Mouse (Mus musculus) liver, embryonic 14.5 days (tissue): Measurements from ENCODE around the gene Hspb9. TPM values are rescaled to one million over a fixed set of nuclear protein-coding genes. Genes with fewer than 3 reads are reported as not detected.

Source experiments
- ATAC-seq: fragments of 200-750 bp; cut with Nextera tagmentation; 2 replicates; pipeline ENCODE4 v1.8.0; 2017; ENCODE audit warnings: moderate number of reproducible peaks, mild to moderate bottlenecking, moderate library complexity; ENCODE audit not compliant: insufficient read depth
- DNase-seq, 3 experiments: peaks; one replicate each; pipeline ENCODE4 v3.0.0-alpha.2; 2012 to 2013; ENCODE audit warnings: low read depth in 3 of 3, low spot score in 3 of 3
- H3K27ac ChIP-seq: fragments of 300-500 bp; sonication (generic); 2 replicates; pipeline ENCODE4 v1.5.1; 2014; ENCODE audit warnings: moderate library complexity, mild to moderate bottlenecking, control low read depth, inconsistent platforms
- H3K27me3 ChIP-seq: fragments of 300-500 bp; sonication (generic); 2 replicates; pipeline ENCODE4 v1.6.1; 2014; ENCODE audit warnings: mild to moderate bottlenecking, low read length, moderate library complexity; ENCODE audit not compliant: control insufficient read depth, insufficient read depth
- H3K36me3 ChIP-seq: fragments of 300-500 bp; sonication (generic); replicated peaks from 2 replicates; pipeline ENCODE4 v1.6.1; 2014; ENCODE audit warnings: low read depth; ENCODE audit not compliant: control insufficient read depth, insufficient read depth
- H3K4me1 ChIP-seq, 2 experiments: fragments of 200-500 bp in 1 of 2; fragments of 300-500 bp in 1 of 2; sonication (generic) in 1 of 2; replicated peaks; 2 replicates each; pipeline ENCODE4 v1.6.1; 2012 to 2014; ENCODE audit warnings: antibody characterized with exemption in 1 of 2, inconsistent platforms in 1 of 2, low read length in 1 of 2; ENCODE audit not compliant: control insufficient read depth in 2 of 2, insufficient read depth in 2 of 2
- H3K4me2 ChIP-seq: fragments of 300-500 bp; sonication (generic); 2 replicates; pipeline ENCODE4 v1.6.1; 2014; ENCODE audit warnings: low read depth, mild to moderate bottlenecking, control low read depth, moderate library complexity
- H3K4me3 ChIP-seq, 2 experiments: fragments of 200-500 bp in 1 of 2; fragments of 300-500 bp in 1 of 2; sonication (generic) in 1 of 2; 2 replicates each; pipeline ENCODE4 v1.5.1; 2012 to 2014; ENCODE audit warnings: low read depth in 2 of 2, low read length in 2 of 2, mild to moderate bottlenecking in 2 of 2, control low read depth in 1 of 2, inconsistent platforms in 1 of 2, moderate library complexity in 1 of 2; ENCODE audit not compliant: insufficient read depth in 1 of 2
- H3K9ac ChIP-seq: fragments of 300-500 bp; sonication (generic); replicated peaks from 2 replicates; pipeline ENCODE4 v1.6.1; 2014; ENCODE audit warnings: mild to moderate bottlenecking, control low read depth, moderate library complexity
- H3K9me3 ChIP-seq: fragments of 300-500 bp; sonication (generic); 2 replicates; pipeline ENCODE4 v1.6.1; 2016; ENCODE audit warnings: low read length, mixed read lengths; ENCODE audit not compliant: control insufficient read depth
- CTCF ChIP-seq: IDR thresholded peaks from 2 replicates; pipeline ENCODE4 v1.5.1; 2016; ENCODE audit warnings: antibody characterized with exemption, low read depth, control low read depth
- EP300 ChIP-seq: IDR thresholded peaks from 2 replicates; pipeline ENCODE4 v1.6.1; 2016; ENCODE audit warnings: antibody characterized with exemption, low read depth
- WGBS: fragments of 180-500 bp; shearing (Covaris S2); extraction: QIAGEN DNeasy Blood & Tissue Kit; methylation state at CpG from one replicate; pipeline ENCODE4 v1.1.7; 2014; ENCODE audit not compliant: insufficient replicate concordance; 5-methylcytosine and 5-hydroxymethylcytosine counted together
- polyA plus RNA-seq, 2 experiments: library from polyadenylated mRNA; depleted of rRNA in 1 of 2; stranded (reverse) in 1 of 2; unstranded in 1 of 2; fragments of >200 nt; fragmentation: Nextera tagmentation in 1 of 2; extraction: Ambion mirVana in 1 of 2; gene quantifications; 2 replicates each; pipeline versions ENCODE4 v1.2.1 to v1.2.3; 2012 to 2014

Hspb9 gene
- polyA plus RNA-seq, 2 experiments: 0.14 TPM; not detected in 1

- H3K27me3 ChIP-seq: no peaks in the 10 kb centered on the region
- H3K9ac ChIP-seq: no peak overlapping the region
- no peak for ATAC-seq
- no peak overlapping the region for H3K4me3 ChIP-seq
- H3K36me3 ChIP-seq: peaks cover 50% of the 10 kb centered on the region
- WGBS: 87% methylated on average over 7 of the region's 7 CpGs
- DNase-seq: no peak
- no peak overlapping the region for H3K4me2 ChIP-seq
- peaks cover 28 to 40% of the 10 kb centered on the region in 2 experiments for H3K4me1 ChIP-seq
- H3K27ac ChIP-seq: no peak overlapping the region
- no peaks in the 10 kb centered on the region for H3K9me3 ChIP-seq
- TF ChIP-seq CTCF: no peak
These were observed 4.8 kb downstream of the Hspb9 start for GRCm38 (mm10) chr11:100718462-100718861.

GRCm38 (mm10) chr11:100718866-100719265 is 5.2 kb downstream of the Hspb9 start:
- Histone ChIP-seq H3K4me1 (peaks cover 24 to 37% of the 10 kb centered on the region in 2 experiments), H3K36me3 (peaks cover 50% of the 10 kb centered on the region), H3K9ac (no peak overlapping the region), H3K9me3 (no peaks in the 10 kb centered on the region), H3K27ac (no peak overlapping the region), H3K4me2 (no peak overlapping the region), H3K27me3 (no peaks in the 10 kb centered on the region), H3K4me3 (no peak overlapping the region)
- ATAC-seq (no peak), DNase-seq (no peak)
- TF ChIP-seq EP300 (no peak), CTCF (no peak)
- WGBS: 88% methylated on average over 4 of the region's 4 CpGs

GRCm38 (mm10) chr11:100719312-100719711 is 5.7 kb downstream of the Hspb9 start:
- Histone ChIP-seq H3K9me3 (no peaks in the 10 kb centered on the region), H3K27ac (no peak overlapping the region), H3K9ac (no peak overlapping the region), H3K4me1 (peaks cover 20 to 35% of the 10 kb centered on the region in 2 experiments), H3K27me3 (no peaks in the 10 kb centered on the region), H3K4me3 (no peak overlapping the region), H3K36me3 (peaks cover 50% of the 10 kb centered on the region), H3K4me2 (no peak overlapping the region)
- DNase-seq: no peak
- ATAC-seq: no peak
- TF ChIP-seq EP300 (no peak), CTCF (no peak)
- 79% methylated on average over 3 of the region's 3 CpGs for WGBS

GRCm38 (mm10) chr11:100719893-100720292 is 6.2 kb downstream of the Hspb9 start:
- H3K27me3 ChIP-seq: no peaks in the 10 kb centered on the region
- 87% methylated on average over 11 of the region's 11 CpGs for WGBS
- no peak overlapping the region for H3K4me3 ChIP-seq
- ATAC-seq (no peak), DNase-seq (no peak)
- H3K4me2 ChIP-seq: no peak overlapping the region
- H3K27ac ChIP-seq: no peak overlapping the region
- TF ChIP-seq EP300: no peak
- TF ChIP-seq CTCF: no peak
- H3K9me3 ChIP-seq: no peaks in the 10 kb centered on the region
- no peak overlapping the region for H3K9ac ChIP-seq
- peaks cover 47% of the 10 kb centered on the region for H3K36me3 ChIP-seq
- peaks cover 20 to 35% of the 10 kb centered on the region in 2 experiments for H3K4me1 ChIP-seq

GRCm38 (mm10) chr11:100720345-100720744 is 6.7 kb downstream of the Hspb9 start:
- 39% methylated on average over 5 of the region's 5 CpGs for WGBS
- Histone ChIP-seq H3K27me3 (no peaks in the 10 kb centered on the region), H3K27ac (no peak overlapping the region), H3K4me1 (peaks cover 24 to 37% of the 10 kb centered on the region in 2 experiments), H3K4me2 (no peak overlapping the region), H3K9ac (no peak overlapping the region), H3K4me3 (no peak overlapping the region), H3K9me3 (no peaks in the 10 kb centered on the region), H3K36me3 (peaks cover 45% of the 10 kb centered on the region)
- ATAC-seq: no peak
- DNase-seq: no peak
- no peak for TF ChIP-seq EP300
- TF ChIP-seq CTCF: no peak
